Comparison of ENCODE assay signal across 21 mouse cellular contexts in genomic region chr10:50135499-50135898, GRCm38 (mm10).
DNase-seq lines count a peak whose midpoint lies in the region; ATAC-seq and TF ChIP-seq lines count a peak whose summit lies in the region.
"Had no signal": no experiment of that assay in that cellular context is flagged by ENCODE, and none has a peak within 500 bp of the region (broad histone marks: within the 10 kb centered on the region; RNA-seq: fewer than 3 reads in every experiment).

No protein-coding gene starts in this region.

- H3K4me3 ChIP-seq in embryonic facial prominence, embryonic 14.5 days (ENCODE audit: low read depth, low read length), result no peak overlapping the region
- H3K4me3 ChIP-seq in embryonic facial prominence, embryonic 10.5 days, result no peak overlapping the region
- H3K4me3 ChIP-seq in CH12.LX (replicated peaks in 1 of 3; ENCODE audit: low read depth in 2 of 3, low read length in 2 of 3, poor library complexity in 1 of 3), result no peak overlapping the region
- H3K4me3 ChIP-seq in stomach, postnatal 0 days (ENCODE audit: low read depth, low read length), result no peak overlapping the region
- H3K4me3 ChIP-seq in forebrain, embryonic 11.5 days (ENCODE audit: low read depth, low read length), result no peak overlapping the region
- H3K4me3 ChIP-seq: embryonic facial prominence, embryonic 12.5 days; forebrain, embryonic 13.5 days; gastrocnemius, adult 2 months; heart, embryonic 12.5 days; hindbrain, embryonic 10.5 days had no signal

- no peak overlapping the region for H3K9ac ChIP-seq in embryonic facial prominence, embryonic 14.5 days (ENCODE audit: low read depth, low read length)
- H3K9ac ChIP-seq in CH12.LX (ENCODE audit: insufficient read depth, low read depth), result no peak overlapping the region
- no peak overlapping the region for H3K9ac ChIP-seq in stomach, postnatal 0 days (ENCODE audit: low read length)
- H3K9ac ChIP-seq in forebrain, embryonic 11.5 days (ENCODE audit: low read length), result no peak overlapping the region
- H3K9ac ChIP-seq: embryonic facial prominence, embryonic 12.5 days; forebrain, embryonic 13.5 days; forebrain, postnatal 0 days; heart, embryonic 12.5 days; hindbrain, embryonic 14.5 days had no signal

- H3K79me2 ChIP-seq in CH12.LX (replicated peaks; ENCODE audit: control insufficient read depth, extremely low read depth, insufficient read depth, poor library complexity, severe bottlenecking), result no peaks in the 10 kb centered on the region

- dilution Hi-C loops in CH12.LX (cut with MboI; ENCODE audit: extremely low pct_ligation_motif_present, extremely low pct_unique_long_range_greater_than_20kb, low sequenced_read_pairs), result no loop called here

- TF ChIP-seq EP300 in CH12.LX (IDR thresholded peaks at IDR 0.05; ENCODE audit: low read length), result no peak
- TF ChIP-seq EP300 in stomach, postnatal 0 days (optimal IDR thresholded peaks at IDR 0.05), result no peak

- TF ChIP-seq CTCF in CH12.LX (conservative IDR thresholded peaks at IDR 0.05 in 1 of 2, IDR thresholded peaks at IDR 0.05 in 1 of 2; ENCODE audit: low read depth in 2 of 2, low read length in 2 of 2), result peak; percentile 46 to 69; a peak in 3 of 4 replicates
- peak; percentile 43 for TF ChIP-seq CTCF in stomach, postnatal 0 days (IDR thresholded peaks at IDR 0.05; ENCODE audit: low read depth)

- no peak for ATAC-seq in embryonic facial prominence, embryonic 14.5 days (ENCODE audit: low read depth)
- ATAC-seq in stomach, postnatal 0 days (ENCODE audit: low FRiP score, low TSS enrichment), result no peak
- ATAC-seq in forebrain, embryonic 11.5 days (replicated peaks; ENCODE audit: low FRiP score), result no peak
- ATAC-seq: activated CD4-positive, CD25-positive, alpha-beta regulatory T cell, adult 4 months; forebrain, embryonic 13.5 days; intestine, embryonic 16.5 days; Patski had no signal

- no peaks in the 10 kb centered on the region for H3K36me3 ChIP-seq in embryonic facial prominence, embryonic 14.5 days (ENCODE audit: control insufficient read depth, insufficient read depth, low read length)
- H3K36me3 ChIP-seq in embryonic facial prominence, embryonic 10.5 days (replicated peaks), result no peaks in the 10 kb centered on the region
- no peaks in the 10 kb centered on the region for H3K36me3 ChIP-seq in CH12.LX (replicated peaks in 1 of 2; ENCODE audit: control insufficient read depth in 1 of 2, insufficient read depth in 1 of 2, low read length in 1 of 2)
- H3K36me3 ChIP-seq in stomach, postnatal 0 days (ENCODE audit: control insufficient read depth, insufficient read depth, low read length), result no peaks in the 10 kb centered on the region
- H3K36me3 ChIP-seq in forebrain, embryonic 11.5 days (ENCODE audit: control insufficient read depth, insufficient read depth, low read length), result no peaks in the 10 kb centered on the region
- H3K36me3 ChIP-seq: embryonic facial prominence, embryonic 12.5 days; heart, embryonic 12.5 days; hindbrain, embryonic 10.5 days had no signal

- in situ Hi-C loops in CH12.LX (cut with MboI; ENCODE audit: low pct_ligation_motif_present, low pct_unique_long_range_greater_than_20kb, low sequenced_read_pairs), result no loop called here

- H3K4me2 ChIP-seq in embryonic facial prominence, embryonic 14.5 days (ENCODE audit: low read depth, low read length), result no peak overlapping the region
- no peak overlapping the region for H3K4me2 ChIP-seq in CH12.LX (ENCODE audit: insufficient read depth, low read depth, poor library complexity, severe bottlenecking)
- H3K4me2 ChIP-seq in stomach, postnatal 0 days (replicated peaks; ENCODE audit: low read depth), result no peak overlapping the region
- no peak overlapping the region for H3K4me2 ChIP-seq in forebrain, embryonic 11.5 days (ENCODE audit: low read depth, low read length, severe bottlenecking)
- H3K4me2 ChIP-seq: embryonic facial prominence, embryonic 12.5 days; forebrain, embryonic 13.5 days; heart, embryonic 12.5 days; hindbrain, embryonic 14.5 days had no signal

- H3K4me1 ChIP-seq in embryonic facial prominence, embryonic 14.5 days (ENCODE audit: control insufficient read depth, insufficient read depth, low read length), result no peaks in the 10 kb centered on the region
- no peaks in the 10 kb centered on the region for H3K4me1 ChIP-seq in embryonic facial prominence, embryonic 10.5 days
- H3K4me1 ChIP-seq in CH12.LX (ENCODE audit: control insufficient read depth in 1 of 2, insufficient read depth in 2 of 2), result peaks cover 0 to 38% of the 10 kb centered on the region in 2 experiments; a peak in 2 of 4 replicates
- H3K4me1 ChIP-seq in stomach, postnatal 0 days (replicated peaks; ENCODE audit: control insufficient read depth, insufficient read depth), result no peaks in the 10 kb centered on the region
- H3K4me1 ChIP-seq in forebrain, embryonic 11.5 days (replicated peaks; ENCODE audit: control insufficient read depth, insufficient read depth, low read length), result no peaks in the 10 kb centered on the region
- H3K4me1 ChIP-seq: embryonic facial prominence, embryonic 12.5 days; forebrain, embryonic 13.5 days; heart, embryonic 12.5 days; hindbrain, embryonic 10.5 days had no signal

- no peaks in the 10 kb centered on the region for H3K27me3 ChIP-seq in embryonic facial prominence, embryonic 14.5 days (replicated peaks; ENCODE audit: control insufficient read depth, insufficient read depth, low read length)
- H3K27me3 ChIP-seq in embryonic facial prominence, embryonic 10.5 days (replicated peaks; ENCODE audit: low read depth, poor library complexity, severe bottlenecking), result no peaks in the 10 kb centered on the region
- H3K27me3 ChIP-seq in CH12.LX (replicated peaks), result no peaks in the 10 kb centered on the region
- no peaks in the 10 kb centered on the region for H3K27me3 ChIP-seq in stomach, postnatal 0 days (ENCODE audit: control insufficient read depth, insufficient read depth, low read length)
- H3K27me3 ChIP-seq in forebrain, embryonic 11.5 days (ENCODE audit: control insufficient read depth, insufficient read depth, low read length), result no peaks in the 10 kb centered on the region
- H3K27me3 ChIP-seq: embryonic facial prominence, embryonic 12.5 days; forebrain, embryonic 13.5 days; heart, embryonic 12.5 days; Patski had no signal

- peak; percentile 69 for TF ChIP-seq RAD21 in CH12.LX (IDR thresholded peaks at IDR 0.05; ENCODE audit: low read depth, low read length)

- no peaks in the 10 kb centered on the region for H3K9me3 ChIP-seq in embryonic facial prominence, embryonic 14.5 days (ENCODE audit: control insufficient read depth, low read length)
- no peaks in the 10 kb centered on the region for H3K9me3 ChIP-seq in embryonic facial prominence, embryonic 10.5 days
- H3K9me3 ChIP-seq in CH12.LX (replicated peaks; ENCODE audit: low read length), result no peaks in the 10 kb centered on the region
- H3K9me3 ChIP-seq in stomach, postnatal 0 days (ENCODE audit: control insufficient read depth, low read length), result no peaks in the 10 kb centered on the region
- no peaks in the 10 kb centered on the region for H3K9me3 ChIP-seq in forebrain, embryonic 11.5 days (ENCODE audit: control insufficient read depth, low read length)
- H3K9me3 ChIP-seq: embryonic facial prominence, embryonic 12.5 days; forebrain, embryonic 13.5 days; heart, embryonic 12.5 days; hindbrain, embryonic 10.5 days had no signal

- 13% methylated on average over 1 of the region's 1 CpGs for WGBS in embryonic facial prominence, embryonic 14.5 days
- 44% methylated on average over 1 of the region's 1 CpGs for WGBS in embryonic facial prominence, embryonic 10.5 days
- WGBS in stomach, postnatal 0 days, result 31% methylated on average over 1 of the region's 1 CpGs
- 42% methylated on average over 1 of the region's 1 CpGs for WGBS in forebrain, embryonic 11.5 days

- H3K27ac ChIP-seq in embryonic facial prominence, embryonic 14.5 days (replicated peaks; ENCODE audit: low read depth, low read length), result no peak overlapping the region
- H3K27ac ChIP-seq in embryonic facial prominence, embryonic 10.5 days (replicated peaks), result no peak overlapping the region
- no peak overlapping the region for H3K27ac ChIP-seq in CH12.LX (ENCODE audit: insufficient read depth, low read depth)
- H3K27ac ChIP-seq in stomach, postnatal 0 days (replicated peaks), result no peak overlapping the region
- no peak overlapping the region for H3K27ac ChIP-seq in forebrain, embryonic 11.5 days (ENCODE audit: low read depth, low read length)
- H3K27ac ChIP-seq: embryonic facial prominence, embryonic 12.5 days; forebrain, embryonic 13.5 days; gastrocnemius, adult 2 months; hindbrain, embryonic 10.5 days; hindbrain, embryonic 14.5 days had no signal

- no peak for TF ChIP-seq POLR2A in CH12.LX (IDR thresholded peaks at IDR 0.05; ENCODE audit: low read depth, low read length)

- peak; percentile 5 for DNase-seq in embryonic facial prominence, embryonic 14.5 days (ENCODE audit: low spot score)
- no peak for DNase-seq in embryonic facial prominence, embryonic 10.5 days (ENCODE audit: low spot score)
- peak; percentile 21 for DNase-seq in 416B (ENCODE audit: low read depth)
- peak; percentile 39 for DNase-seq in CH12.LX (ENCODE audit: extremely low read depth)
- DNase-seq in stomach, postnatal 0 days (ENCODE audit: low spot score), result no peak
- no peak for DNase-seq in forebrain, embryonic 11.5 days (ENCODE audit: low spot score)
- DNase-seq in frontal cortex, postnatal 10 days (ENCODE audit: low spot score in 2 of 2), result no peak
- DNase-seq: adrenal gland, adult 2 months; adrenal gland, postnatal 25 days; forebrain, postnatal 0 days; gastrocnemius, adult 2 months; gastrocnemius, postnatal 25 days; kidney, adult 9 months had no signal

TF ChIP-seq in CH12.LX, 34 proteins besides CTCF, POLR2A, EP300 and RAD21:
- peak; percentile 60 for TF ChIP-seq SMC3 (IDR thresholded peaks at IDR 0.05; ENCODE audit: low read depth, low read length)
- TF ChIP-seq ZC3H11A (IDR thresholded peaks at IDR 0.05; ENCODE audit: low read depth, low read length), result no peak

Comparison
In these comparisons a context has a peak if more than half of its experiments do, and no peak if none do; other contexts are left out.
1. DNase-seq: peak in embryonic facial prominence, embryonic 14.5 days (single experiment), 416B (single experiment) and CH12.LX (single experiment); none in embryonic facial prominence, embryonic 10.5 days (single experiment), stomach, postnatal 0 days (single experiment), forebrain, embryonic 11.5 days (single experiment) and frontal cortex, postnatal 10 days (0 of 2).